Mouse (Mus musculus) myocyte (in vitro differentiated cells): Measurements from ENCODE around the gene Ttc23l.

Experiments used
- E2F4 ChIP-seq: IDR thresholded peaks from one replicate; pipeline ENCODE4 v1.6.1; 2011; ENCODE audit warnings: mild to moderate bottlenecking, control low read depth, moderate library complexity; ENCODE audit not compliant: insufficient read depth
- POLR2A ChIP-seq: IDR thresholded peaks from one replicate; pipeline ENCODE4 v1.6.1; 2011; ENCODE audit warnings: low read depth, mild to moderate bottlenecking, control low read depth, moderate library complexity; ENCODE audit not compliant: insufficient read length
- POLR2AphosphoS2 ChIP-seq: IDR thresholded peaks from one replicate; pipeline ENCODE4 v1.6.1; 2011; ENCODE audit warnings: low read depth, control low read depth; ENCODE audit not compliant: insufficient read length

- TF ChIP-seq E2F4: no peak
- TF ChIP-seq POLR2A: no peak
- no peak for TF ChIP-seq POLR2AphosphoS2
These were observed 89.7 kb downstream of the Ttc23l start for GRCm38 (mm10) chr15:10468761-10469160.
